Mouse (Mus musculus) macrophage (primary cell): ENCODE results near the gene Tmem25. TPM values are rescaled to one million over a fixed set of nuclear protein-coding genes. Genes with fewer than 3 reads are reported as not detected.

Experiments
- H3K27ac ChIP-seq: fragments of 350-480 bp; formaldehyde crosslinking; 2 replicates; pipeline ENCODE4 v1.9.0; 2021
- H3K36me3 ChIP-seq: fragments of 350-480 bp; formaldehyde crosslinking; 2 replicates; pipeline ENCODE4 v1.9.0; 2021; ENCODE audit errors: inconsistent target
- H3K4me3 ChIP-seq: fragments of 350-480 bp; formaldehyde crosslinking; 2 replicates; pipeline ENCODE4 v1.9.0; 2021; ENCODE audit errors: inconsistent target
- H3K79me2 ChIP-seq: fragments of 350-480 bp; formaldehyde crosslinking; 2 replicates; pipeline ENCODE4 v1.9.0; 2021; ENCODE audit errors: inconsistent target
- WGBS: methylation state at CpG from one replicate; pipeline ENCODE4 v1.1.7; 2026; ENCODE audit warnings: inconsistent platforms; ENCODE audit not compliant: missing documents; 5-methylcytosine and 5-hydroxymethylcytosine counted together
- polyA plus RNA-seq: library from polyadenylated mRNA; stranded (reverse); fragments of 250-400 nt; gene quantifications from 3 replicates; pipeline ENCODE4 v1.2.4, GENCODE M21; 2018; ENCODE audit warnings: inconsistent platforms

The Tmem25 gene
- polyA plus RNA-seq, 1 experiment from 2014 or later: 0.42 TPM

GRCm38 (mm10) chr9:44747341-44747740, 51.8 kb downstream of the Tmem25 start:
- Histone ChIP-seq H3K36me3 (peaks cover 81% of the 10 kb centered on the region), H3K27ac (no peak overlapping the region), H3K4me3 (no peak overlapping the region), H3K79me2 (no peaks in the 10 kb centered on the region; the same call in 1 of the 2 replicates)
- 87% methylated on average over 3 of the region's 3 CpGs for whole genome bisulfite sequencing

DNA sequence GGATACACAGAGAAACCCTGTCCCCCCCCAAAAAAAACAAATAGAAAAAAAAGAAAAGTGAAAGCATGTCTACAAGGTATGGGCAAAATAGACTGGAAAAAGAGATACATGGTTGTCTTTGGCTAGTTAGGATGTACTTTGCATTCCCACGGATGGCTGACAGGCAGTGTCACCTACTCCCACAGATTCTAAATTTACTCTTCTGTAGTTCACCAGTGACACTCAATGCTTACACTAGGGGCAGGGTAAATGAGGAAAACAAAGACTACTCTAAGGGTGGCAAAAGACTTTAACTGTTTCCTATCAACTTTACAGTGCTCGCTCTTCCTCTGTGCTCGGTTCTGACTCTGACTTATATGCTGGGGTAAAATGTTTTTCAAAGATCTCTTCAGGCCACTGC, 52.4 kb downstream of the Tmem25 start:
- H3K36me3 ChIP-seq: peaks cover 77% of the 10 kb centered on the region
- no peaks in the 10 kb centered on the region; the same call in 1 of the 2 replicates for H3K79me2 ChIP-seq
- 92% methylated on average over 3 of the region's 3 CpGs for whole genome bisulfite sequencing
- H3K27ac ChIP-seq: no peak overlapping the region
- H3K4me3 ChIP-seq: no peak overlapping the region

- Histone ChIP-seq H3K36me3 (peaks cover 66% of the 10 kb centered on the region), H3K79me2 (no peaks in the 10 kb centered on the region), H3K4me3 (no peak overlapping the region), H3K27ac (no peak overlapping the region)
- 86% methylated on average over 7 of the region's 7 CpGs for WGBS
Observed at GRCm38 (mm10) chr9:44745371-44745770, 53.7 kb downstream of the Tmem25 start.

Other genes starting within 250 kb of the Tmem25 start
- gene Cxcr5, start 237.4 kb downstream of the Tmem25 start, polyA plus RNA-seq: 0.09 TPM in 1 of 3 replicates, not detected in the others
- gene Ddx6, start 194.4 kb downstream of the Tmem25 start, polyA plus RNA-seq: 72.2 to 89.3 TPM (median 77.9 TPM) in 3 replicates
- not detected in 3 replicates for gene Treh, start 126.1 kb downstream of the Tmem25 start, polyA plus RNA-seq
- gene Phldb1, start 64.1 kb downstream of the Tmem25 start, polyA plus RNA-seq: 2.4 to 6.4 TPM (median 2.6 TPM) in 3 replicates
- gene Arcn1, start 31.5 kb downstream of the Tmem25 start, polyA plus RNA-seq: 72.0 to 187 TPM (median 92.0 TPM) in 3 replicates
- 21.5 to 65.7 TPM (median 33.6 TPM) in 3 replicates for gene Ift46, start 31.4 kb downstream of the Tmem25 start, polyA plus RNA-seq
- gene Ttc36, start 3.8 kb upstream of the Tmem25 start, polyA plus RNA-seq: not detected in 3 replicates
- 8.0 to 17.8 TPM (median 11.8 TPM) in 3 replicates for gene Kmt2a, start 82.0 kb upstream of the Tmem25 start, polyA plus RNA-seq
- 222 to 622 TPM (median 524 TPM) in 3 replicates for gene Atp5l, start 121.4 kb upstream of the Tmem25 start, polyA plus RNA-seq
- gene Ube4a, start 166.3 kb upstream of the Tmem25 start, polyA plus RNA-seq: 25.0 to 37.7 TPM (median 29.2 TPM) in 3 replicates
- 0.14 TPM in 1 of 3 replicates, not detected in the others for gene Cd3g, start 181.1 kb upstream of the Tmem25 start, polyA plus RNA-seq
- gene Cd3d, start 182.5 kb upstream of the Tmem25 start, polyA plus RNA-seq: 0.20 TPM in 1 of 3 replicates, not detected in the others
- gene Cd3e, start 210.3 kb upstream of the Tmem25 start, polyA plus RNA-seq: 0.25 TPM in 1 of 3 replicates, not detected in the others
- not detected in 3 replicates for gene Mpzl2, start 240.5 kb upstream of the Tmem25 start, polyA plus RNA-seq